Mouse (Mus musculus) thymus, postnatal 25 days (tissue): ENCODE measurements at regions not wholly inside any gene's neighbourhood (a gene's known extent, or its start where the extent isn't known, plus 50 kb on each side); places are given as distances from the start of the nearest gene placed in this dataset.

Source experiments
- DNase-seq: peaks from one replicate; pipeline ENCODE4 v3.0.0; 2022

DNA sequence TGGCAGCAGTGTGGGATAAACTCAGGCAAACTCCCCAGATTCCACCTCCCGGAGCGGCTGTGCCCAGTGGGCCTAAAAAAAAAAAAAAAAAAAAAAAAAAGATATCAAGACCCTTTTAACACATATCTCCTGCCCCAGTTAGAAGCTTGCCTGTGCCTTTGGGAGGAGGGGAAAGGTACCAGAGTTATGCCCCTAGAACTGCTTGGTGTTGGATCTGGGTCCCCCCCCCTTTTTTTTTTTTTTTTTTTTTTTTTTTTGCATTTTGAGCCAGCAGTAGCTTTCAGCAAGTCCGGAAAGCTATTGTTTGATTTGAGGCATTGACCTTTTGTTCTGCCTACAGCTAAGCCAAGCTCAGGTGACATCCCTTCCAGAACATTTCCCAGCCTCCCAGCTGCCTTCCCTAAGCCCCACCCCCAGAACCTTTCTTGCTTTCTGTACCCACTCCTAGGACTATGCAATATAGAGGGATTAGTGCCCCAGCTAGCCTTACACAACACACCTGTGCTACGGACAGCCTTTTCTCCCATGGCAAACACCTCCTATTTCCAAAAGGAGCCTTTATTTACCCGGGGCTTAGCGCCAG lies 252.1 kb upstream of the Prok2 start:
- no peak for DNase-seq

GRCm38 (mm10) chr6:99976144-99976543 lies 250.0 kb upstream of the Prok2 start:
- DNase-seq, result no peak

GRCm38 (mm10) chr6:99975486-99975885 lies 249.3 kb upstream of the Prok2 start:
- DNase-seq, result no peak

DNA sequence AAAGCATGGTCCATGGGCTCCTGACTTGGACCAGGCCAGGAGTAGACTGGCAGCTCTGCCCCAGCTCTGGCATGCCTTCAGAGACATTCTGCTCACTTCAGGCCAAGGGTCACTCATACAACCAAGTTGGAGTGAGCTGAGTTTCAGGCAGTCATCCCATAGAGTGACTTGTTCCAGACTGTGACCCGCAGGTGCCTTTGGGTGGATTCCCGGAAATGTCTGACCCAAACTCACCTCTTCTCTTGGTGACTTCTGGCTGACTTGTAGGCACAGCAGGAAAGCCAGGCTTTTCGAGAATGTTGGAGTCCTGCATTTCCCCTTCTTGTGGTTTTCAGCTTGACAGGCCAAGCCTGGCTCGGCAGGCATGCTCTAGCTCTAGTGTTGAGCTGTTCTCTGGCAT lies 248.3 kb upstream of the Prok2 start:
- no peak for DNase-seq

- no peak for DNase-seq
These were observed 245.2 kb upstream of the Prok2 start for GRCm38 (mm10) chr6:99971376-99971775.

GRCm38 (mm10) chr6:99968889-99969288 lies 242.7 kb upstream of the Prok2 start:
- DNase-seq, result no peak

- no peak for DNase-seq
These were observed 241.3 kb upstream of the Prok2 start for GRCm38 (mm10) chr6:99967465-99967864.

DNA sequence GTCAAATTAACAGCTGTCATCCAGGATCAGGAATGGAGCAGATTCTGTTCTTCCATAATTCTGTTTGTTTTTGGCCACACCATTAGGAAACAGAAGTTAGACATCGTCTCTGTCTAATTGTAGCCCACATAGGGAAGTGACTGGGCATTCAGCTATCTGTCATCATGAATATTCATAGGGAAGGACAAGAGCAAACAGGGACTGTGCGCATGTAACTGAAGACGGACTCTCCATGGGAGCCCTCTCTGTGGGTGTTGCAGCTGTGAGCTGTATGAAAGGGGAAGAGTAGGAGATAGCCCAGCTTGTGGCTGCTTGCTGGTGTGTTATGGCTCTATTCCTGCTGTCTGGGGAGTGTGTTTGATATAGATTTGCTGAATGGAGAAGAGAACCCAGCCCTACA lies 238.3 kb upstream of the Prok2 start:
- no peak for DNase-seq

GRCm38 (mm10) chr6:99964007-99964406 lies 237.8 kb upstream of the Prok2 start:
- no peak for DNase-seq

GRCm38 (mm10) chr6:99959371-99959770 lies 233.2 kb upstream of the Prok2 start:
- DNase-seq, result no peak

GRCm38 (mm10) chr6:99954832-99955830 lies 228.9 kb upstream of the Prok2 start:
- DNase-seq, result peak; percentile 43

DNA sequence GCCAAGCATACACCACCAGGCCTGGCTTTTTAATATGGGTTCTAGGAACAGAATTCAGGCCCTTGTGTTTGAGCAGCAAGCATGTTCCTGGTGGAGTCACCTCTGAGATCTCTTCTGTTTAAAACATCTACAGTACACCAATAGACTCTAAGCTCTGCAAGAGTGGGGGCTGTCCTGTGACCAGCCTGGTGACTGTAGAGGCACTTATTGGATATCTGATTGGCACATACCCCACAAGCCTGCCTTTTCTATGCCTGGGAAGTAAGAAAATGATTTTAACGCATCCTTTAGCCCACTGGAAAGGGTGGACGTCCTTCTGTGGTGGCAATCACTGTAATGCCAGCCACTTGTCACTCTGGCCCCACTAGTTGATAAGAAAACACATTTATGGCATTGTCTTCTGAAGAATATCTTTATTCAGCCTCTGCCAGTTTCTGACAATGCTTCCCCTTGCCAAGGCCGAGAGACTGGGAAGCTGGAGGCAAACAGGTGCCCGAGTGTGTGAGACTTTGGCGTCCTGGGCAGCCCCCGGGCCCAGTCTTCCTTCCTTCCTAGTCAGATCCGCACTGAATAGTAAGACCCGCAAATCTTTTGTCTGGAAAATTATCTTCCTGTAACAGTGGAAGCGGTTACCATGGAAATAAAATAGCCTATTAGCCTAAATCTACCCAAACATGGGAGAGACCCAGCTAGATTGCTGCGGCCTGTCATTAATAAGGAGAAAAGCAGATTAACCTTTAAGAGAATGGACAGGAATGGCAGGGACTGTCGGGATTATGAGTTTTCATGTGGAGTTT lies 228.0 kb upstream of the Prok2 start:
- no peak for DNase-seq

DNA sequence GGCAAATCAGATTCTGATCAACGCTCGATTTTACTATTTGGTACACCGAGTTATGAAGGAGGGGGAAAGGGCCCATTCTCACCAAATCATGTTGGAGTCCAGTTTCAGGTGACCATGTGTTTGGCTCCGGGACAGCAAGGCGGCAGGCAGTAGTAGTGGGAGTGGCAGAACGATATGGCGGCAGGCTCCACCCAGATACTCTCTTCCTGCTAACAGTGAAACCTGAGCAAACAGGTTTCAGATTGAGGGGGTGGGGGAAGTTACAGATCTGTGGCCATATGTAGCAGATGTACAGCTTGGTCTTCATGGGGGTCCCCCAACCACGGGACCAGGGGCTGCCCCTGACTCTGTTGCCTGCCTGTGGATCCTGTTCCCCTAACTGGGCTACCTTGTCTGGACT lies 224.6 kb upstream of the Prok2 start:
- DNase-seq, result no peak

- DNase-seq, result no peak
These were observed 220.7 kb upstream of the Prok2 start for GRCm38 (mm10) chr6:99946917-99947316.

DNA sequence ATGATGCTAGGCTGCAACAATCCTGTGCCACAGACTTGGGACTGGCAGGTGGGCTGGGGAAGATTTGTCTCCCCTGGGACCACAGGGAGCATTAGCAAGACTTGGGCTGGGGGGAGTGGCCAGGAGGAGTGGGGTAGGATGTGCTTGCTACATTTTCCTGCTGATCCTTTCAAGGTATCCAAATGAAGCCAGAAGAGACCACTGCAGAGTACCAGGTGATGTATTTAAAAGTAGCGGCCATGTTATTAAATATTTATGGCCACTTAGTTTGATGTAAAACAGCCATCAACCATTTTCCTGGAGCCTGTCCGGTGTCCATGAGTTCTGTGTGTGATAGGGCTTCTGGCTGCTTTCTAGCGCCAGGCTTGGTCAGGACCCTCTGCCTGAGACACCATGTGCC lies 220.3 kb upstream of the Prok2 start:
- no peak for DNase-seq

DNA sequence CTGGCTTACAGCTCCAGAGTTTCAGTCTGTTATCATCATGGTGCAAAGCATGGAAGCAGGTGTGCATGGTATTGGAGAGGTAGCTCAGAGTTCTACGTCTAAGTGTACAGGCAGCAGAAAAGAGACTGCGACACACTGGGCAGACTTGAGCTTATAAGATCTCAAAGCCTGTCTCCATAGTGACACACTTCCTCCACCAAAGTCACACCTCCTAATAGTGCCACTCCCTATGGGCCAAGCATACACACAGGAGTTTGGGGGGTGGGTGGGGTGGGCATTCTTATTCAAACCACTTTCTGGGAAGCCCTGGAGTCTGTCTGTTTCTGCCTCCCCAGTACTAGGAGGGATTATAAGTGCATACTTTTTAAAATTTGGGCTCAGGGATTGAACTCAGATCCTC lies 219.5 kb upstream of the Prok2 start:
- no peak for DNase-seq

DNA sequence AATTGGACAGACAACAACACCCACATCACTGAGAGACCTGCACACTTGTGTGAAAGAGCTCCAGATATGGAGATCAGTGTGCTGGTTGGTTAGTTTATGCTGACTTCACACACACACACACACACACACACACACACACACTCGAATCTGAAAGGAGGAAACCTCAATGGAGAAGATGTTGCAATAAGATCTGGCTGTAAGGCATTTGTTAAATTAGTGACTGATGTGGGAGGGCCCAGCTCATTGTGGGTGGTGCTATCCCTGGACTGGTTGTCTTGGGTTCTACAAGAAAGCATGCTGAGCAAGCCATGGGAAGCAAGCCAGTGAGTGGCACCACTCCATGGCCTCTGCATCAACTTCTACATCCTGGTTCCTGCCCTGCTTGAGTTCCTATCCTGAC lies 216.8 kb upstream of the Prok2 start:
- no peak for DNase-seq

DNA sequence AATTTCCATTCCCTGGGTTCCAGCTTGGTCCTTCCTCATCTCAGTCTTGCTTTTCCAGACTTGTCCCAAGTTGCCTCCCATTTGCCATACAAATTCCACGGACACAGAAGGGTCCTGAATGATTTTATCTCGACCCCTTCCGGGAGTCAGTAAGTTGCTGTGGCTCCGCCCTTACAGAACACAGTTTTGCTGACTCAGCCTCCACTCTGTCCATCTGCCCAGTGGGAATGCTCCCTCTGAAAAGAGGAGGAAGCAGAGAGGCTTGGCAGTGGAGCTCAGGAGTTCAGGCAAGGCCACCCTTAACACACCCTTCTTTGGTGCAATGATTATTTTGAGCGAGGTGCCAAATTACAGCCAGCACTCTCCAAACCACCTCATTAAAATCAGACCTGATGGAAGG lies 213.9 kb upstream of the Prok2 start:
- DNase-seq, result no peak

DNA sequence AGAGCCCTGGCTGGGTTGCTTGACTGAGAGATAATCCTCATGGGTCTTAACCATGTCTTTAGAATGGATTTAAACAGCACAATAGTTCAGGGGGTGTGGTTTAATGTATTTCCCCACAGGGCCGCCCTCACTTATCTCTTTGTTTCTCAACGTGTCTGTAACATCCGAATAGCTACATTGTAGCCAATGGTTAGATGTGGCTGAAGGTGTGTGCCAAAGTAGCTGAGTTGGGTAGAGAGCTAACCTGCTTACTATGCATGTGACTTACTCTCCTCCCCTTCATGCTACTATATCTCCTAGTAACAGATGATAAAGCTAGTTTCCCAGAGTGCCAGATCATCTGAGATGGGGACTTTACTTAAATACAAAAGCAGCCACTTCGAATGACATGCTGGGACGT lies 213.2 kb upstream of the Prok2 start:
- DNase-seq, result no peak

- no peak for DNase-seq
These were observed 212.8 kb upstream of the Prok2 start for GRCm38 (mm10) chr6:99938949-99939348.

DNA sequence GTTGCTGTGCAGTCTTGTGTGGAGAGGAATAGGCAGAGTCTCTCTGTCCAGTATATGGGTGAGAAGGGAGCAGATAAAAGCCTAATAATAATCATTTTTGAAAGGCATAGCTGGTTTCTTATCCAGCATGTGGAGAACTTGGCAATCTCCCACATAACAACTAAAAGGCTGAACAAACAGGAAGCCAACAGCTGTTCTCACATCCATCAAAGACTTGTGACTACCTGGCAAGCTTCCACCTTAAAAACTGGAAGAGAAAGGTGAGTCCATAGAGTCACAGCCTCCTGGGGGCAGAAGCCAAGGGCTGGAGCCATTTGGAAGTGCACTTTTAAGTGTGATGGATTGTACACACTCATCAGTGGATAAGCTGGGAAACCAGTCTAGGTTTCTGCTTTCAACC lies 210.5 kb upstream of the Prok2 start:
- no peak for DNase-seq

- DNase-seq, result no peak
These were observed 209.2 kb upstream of the Prok2 start for GRCm38 (mm10) chr6:99935373-99935772.

- DNase-seq, result no peak
These were observed 208.2 kb upstream of the Prok2 start for GRCm38 (mm10) chr6:99934394-99934793.

DNA sequence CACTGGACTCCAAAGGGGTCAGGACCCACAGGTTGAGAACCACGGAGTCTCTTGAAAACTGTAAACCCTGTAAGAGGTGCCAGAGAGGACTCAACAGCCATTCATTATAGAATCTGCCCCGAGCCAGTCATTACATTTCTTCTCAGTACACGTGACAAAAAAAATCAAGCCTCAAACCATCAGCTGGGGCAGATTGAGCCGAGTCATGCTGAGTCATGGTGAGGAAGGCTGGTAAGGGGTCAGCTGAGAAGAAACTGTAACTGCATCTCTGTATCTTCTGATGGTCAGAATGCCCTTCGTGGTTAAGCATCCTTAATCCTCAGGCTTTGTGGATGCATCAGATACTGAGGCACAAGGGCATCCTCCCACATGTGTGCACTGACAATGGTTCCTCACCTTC lies 207.2 kb upstream of the Prok2 start:
- DNase-seq, result no peak
